Comparison of ENCODE assay signal across 12 mouse cellular contexts in genomic region chr7:130657751-130658150, GRCm38 (mm10).
DNase-seq lines count a peak whose midpoint lies in the region; ATAC-seq and TF ChIP-seq lines count a peak whose summit lies in the region.
"Had no signal": no experiment of that assay in that cellular context is flagged by ENCODE, and none has a peak within 500 bp of the region (broad histone marks: within the 10 kb centered on the region; RNA-seq: fewer than 3 reads in every experiment).

No protein-coding gene starts in this region.

- TF ChIP-seq POLR2A in testis, adult 2 months (IDR thresholded peaks at IDR 0.05; ENCODE audit: control insufficient read depth, low read depth, low read length), result no peak

- H3K4me1 ChIP-seq in testis, adult 2 months (ENCODE audit: control insufficient read depth, insufficient read depth, low read length), result peaks cover 7% of the 10 kb centered on the region
- peaks cover 28% of the 10 kb centered on the region for H3K4me1 ChIP-seq in intestine, embryonic 16.5 days (ENCODE audit: control insufficient read depth, insufficient read depth, low read length)
- H3K4me1 ChIP-seq in forebrain, embryonic 11.5 days (replicated peaks; ENCODE audit: control insufficient read depth, insufficient read depth, low read length), result peaks cover 6% of the 10 kb centered on the region; the same call in 1 of the 2 replicates

- H3K36me3 ChIP-seq in testis, adult 2 months (ENCODE audit: control insufficient read depth, insufficient read depth, low read length), result no peaks in the 10 kb centered on the region
- no peaks in the 10 kb centered on the region for H3K36me3 ChIP-seq in intestine, embryonic 16.5 days (ENCODE audit: control insufficient read depth, insufficient read depth, low read length)
- no peaks in the 10 kb centered on the region for H3K36me3 ChIP-seq in forebrain, embryonic 11.5 days (ENCODE audit: control insufficient read depth, insufficient read depth, low read length)
- H3K36me3 ChIP-seq: G1E; limb, embryonic 15.5 days; neural tube, embryonic 12.5 days had no signal

- WGBS in intestine, embryonic 16.5 days, result 79% methylated on average over 13 of the region's 13 CpGs
- 90% methylated on average over 13 of the region's 13 CpGs for WGBS in forebrain, embryonic 11.5 days

- no peak for TF ChIP-seq CTCF in testis, adult 2 months (IDR thresholded peaks at IDR 0.05; ENCODE audit: control insufficient read depth, insufficient read depth, insufficient replicate concordance, low read depth, low read length)

- H3K27me3 ChIP-seq in testis, adult 2 months (ENCODE audit: control insufficient read depth, insufficient read depth, low read length), result no peaks in the 10 kb centered on the region
- no peaks in the 10 kb centered on the region for H3K27me3 ChIP-seq in intestine, embryonic 16.5 days (replicated peaks; ENCODE audit: control insufficient read depth, insufficient read depth, low read length)
- no peaks in the 10 kb centered on the region for H3K27me3 ChIP-seq in forebrain, embryonic 11.5 days (ENCODE audit: control insufficient read depth, insufficient read depth, low read length)
- H3K27me3 ChIP-seq: limb, embryonic 15.5 days; neural tube, embryonic 12.5 days had no signal

- H3K9me3 ChIP-seq in intestine, embryonic 16.5 days (ENCODE audit: control insufficient read depth, low read length), result no peaks in the 10 kb centered on the region
- H3K9me3 ChIP-seq in forebrain, embryonic 11.5 days (ENCODE audit: control insufficient read depth, low read length), result no peaks in the 10 kb centered on the region
- H3K9me3 ChIP-seq: limb, embryonic 15.5 days; neural tube, embryonic 12.5 days had no signal

- no peak overlapping the region for H3K4me3 ChIP-seq in testis, adult 2 months (ENCODE audit: control insufficient read depth, low read depth, low read length)
- H3K4me3 ChIP-seq in intestine, embryonic 16.5 days (ENCODE audit: low read length), result no peak overlapping the region
- no peak overlapping the region for H3K4me3 ChIP-seq in forebrain, embryonic 11.5 days (ENCODE audit: low read depth, low read length)
- H3K4me3 ChIP-seq: limb, embryonic 15.5 days; neural tube, embryonic 12.5 days had no signal

- intact Hi-C loops in gastrocnemius, postnatal 36 days (cut with DNase I), result no loop called here

- no peak overlapping the region for H3K4me2 ChIP-seq in intestine, embryonic 16.5 days (ENCODE audit: low read depth, low read length)
- H3K4me2 ChIP-seq in forebrain, embryonic 11.5 days (ENCODE audit: low read depth, low read length, severe bottlenecking), result no peak overlapping the region
- H3K4me2 ChIP-seq: limb, embryonic 15.5 days; neural tube, embryonic 12.5 days had no signal

- DNase-seq in thymus, postnatal 0 days (ENCODE audit: low spot score), result peak; percentile 16
- no peak for DNase-seq in thymus, postnatal 4 days
- peak; percentile 73 to 82 for DNase-seq in gastrocnemius, postnatal 36 days
- DNase-seq in cerebellum, adult 9-10 months, result no peak
- DNase-seq in forebrain, embryonic 11.5 days (ENCODE audit: low spot score), result no peak
- DNase-seq: cerebellum, adult 11-12 months had no signal

- no peak overlapping the region for H3K9ac ChIP-seq in intestine, embryonic 16.5 days (ENCODE audit: low read depth, low read length)
- no peak overlapping the region for H3K9ac ChIP-seq in forebrain, embryonic 11.5 days (ENCODE audit: low read length)
- H3K9ac ChIP-seq: limb, embryonic 15.5 days; neural tube, embryonic 12.5 days had no signal

- peak overlapping the region; percentile 30; the same call in 1 of the 2 replicates for H3K27ac ChIP-seq in testis, adult 2 months (ENCODE audit: control insufficient read depth, insufficient read depth, low read depth, low read length)
- H3K27ac ChIP-seq in intestine, embryonic 16.5 days (ENCODE audit: low read length), result no peak overlapping the region
- H3K27ac ChIP-seq in forebrain, embryonic 11.5 days (ENCODE audit: low read depth, low read length), result no peak overlapping the region
- H3K27ac ChIP-seq: limb, embryonic 15.5 days; neural tube, embryonic 12.5 days had no signal

- ATAC-seq in hematopoietic stem cell, adult 5-6 weeks (replicated peaks in 1 of 2; ENCODE audit: insufficient read depth in 1 of 2, low FRiP score in 2 of 2, low TSS enrichment in 1 of 2, low read depth in 1 of 2, poor library complexity in 2 of 2, severe bottlenecking in 2 of 2), result peak; percentile 22 to 64; a peak in 3 of 4 replicates
- ATAC-seq in intestine, embryonic 16.5 days, result no peak
- ATAC-seq in forebrain, embryonic 11.5 days (replicated peaks; ENCODE audit: low FRiP score), result no peak

Comparison
In these comparisons a context has a peak if more than half of its experiments do, and no peak if none do; other contexts are left out.
1. DNase-seq: peak in thymus, postnatal 0 days (single experiment) and gastrocnemius, postnatal 36 days (2 of 2); none in thymus, postnatal 4 days (single experiment), cerebellum, adult 9-10 months (single experiment) and forebrain, embryonic 11.5 days (single experiment).
2. ATAC-seq: peak in hematopoietic stem cell, adult 5-6 weeks (2 of 2); none in intestine, embryonic 16.5 days (single experiment) and forebrain, embryonic 11.5 days (single experiment).